In the genomic region with DNA sequence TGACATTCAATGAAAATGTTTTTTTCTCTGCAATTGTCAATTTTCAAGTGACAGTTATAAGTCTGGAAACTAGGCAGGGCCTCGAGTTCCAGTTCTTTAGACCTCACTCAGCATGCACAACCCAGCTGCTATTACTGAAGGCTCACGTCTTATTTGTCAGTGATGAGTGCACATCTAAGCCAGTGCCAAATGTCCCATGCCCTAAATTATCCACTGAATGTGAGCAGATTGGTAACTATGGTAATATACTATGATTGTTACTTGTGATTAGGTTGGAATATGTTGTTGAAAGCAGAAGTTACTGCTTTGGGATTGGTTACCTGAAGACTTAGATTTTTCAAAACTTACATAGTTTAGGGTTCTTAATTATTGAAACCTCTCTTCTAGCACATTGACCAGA, we compare ENCODE assay signal across 23 mouse cellular contexts.
DNase-seq lines count a peak whose midpoint lies in the region; ATAC-seq and TF ChIP-seq lines count a peak whose summit lies in the region.
"Had no signal": no experiment of that assay in that cellular context is flagged by ENCODE, and none has a peak within 500 bp of the region (broad histone marks: within the 10 kb centered on the region; RNA-seq: fewer than 3 reads in every experiment).

No protein-coding gene starts in this region.

- no peaks in the 10 kb centered on the region; the same call in 1 of the 2 replicates for H3K4me1 ChIP-seq in embryonic fibroblast, embryonic 13.5 days (ENCODE audit: control insufficient read depth, insufficient read depth, low read length)
- H3K4me1 ChIP-seq in hindbrain, embryonic 16.5 days (ENCODE audit: control insufficient read depth, insufficient read depth, low read depth, low read length): no peaks in the 10 kb centered on the region
- H3K4me1 ChIP-seq: embryonic facial prominence, embryonic 10.5 days; embryonic facial prominence, embryonic 12.5 days; forebrain, embryonic 10.5 days; forebrain, embryonic 12.5 days had no signal

- 62% methylated on average over 2 of the region's 2 CpGs for WGBS in hindbrain, embryonic 16.5 days

- peak overlapping the region; percentile 67 for H3K27ac ChIP-seq in embryonic fibroblast, embryonic 13.5 days (ENCODE audit: insufficient read depth, low read length)
- no peak overlapping the region for H3K27ac ChIP-seq in hindbrain, embryonic 16.5 days (ENCODE audit: low read depth, low read length)
- H3K27ac ChIP-seq: embryonic facial prominence, embryonic 10.5 days; embryonic facial prominence, embryonic 12.5 days; forebrain, embryonic 10.5 days; forebrain, embryonic 12.5 days had no signal

- H3K9ac ChIP-seq in hindbrain, embryonic 16.5 days (ENCODE audit: low read depth, low read length): no peak overlapping the region
- H3K9ac ChIP-seq: embryonic facial prominence, embryonic 12.5 days; forebrain, embryonic 12.5 days had no signal

- H3K9me3 ChIP-seq in hindbrain, embryonic 16.5 days (ENCODE audit: control insufficient read depth, low read length): no peaks in the 10 kb centered on the region
- H3K9me3 ChIP-seq: embryonic facial prominence, embryonic 10.5 days; embryonic facial prominence, embryonic 12.5 days; forebrain, embryonic 10.5 days; forebrain, embryonic 12.5 days had no signal

- H3K4me3 ChIP-seq in embryonic fibroblast, embryonic 13.5 days (ENCODE audit: insufficient read depth, low read length): no peak overlapping the region
- H3K4me3 ChIP-seq in hindbrain, embryonic 16.5 days (ENCODE audit: low read length): no peak overlapping the region
- H3K4me3 ChIP-seq: embryonic facial prominence, embryonic 10.5 days; embryonic facial prominence, embryonic 12.5 days; erythroblast, embryonic 14.5 days; forebrain, embryonic 10.5 days; forebrain, embryonic 12.5 days had no signal

- H3K4me2 ChIP-seq in hindbrain, embryonic 16.5 days (ENCODE audit: low read length): no peak overlapping the region
- H3K4me2 ChIP-seq: embryonic facial prominence, embryonic 12.5 days; forebrain, embryonic 12.5 days had no signal

- no peak for ATAC-seq in hindbrain, embryonic 16.5 days
- ATAC-seq: activated CD4-positive, CD25-positive, alpha-beta regulatory T cell, adult 4 months; CD4-positive, CD25-positive, alpha-beta regulatory T cell, adult 4 months; forebrain, embryonic 14.5 days; forebrain, embryonic 16.5 days had no signal

- TF ChIP-seq CTCF in embryonic fibroblast, embryonic 13.5 days (IDR thresholded peaks at IDR 0.05; ENCODE audit: borderline replicate concordance, insufficient read depth, low read length): no peak

- H3K27me3 ChIP-seq in hindbrain, embryonic 16.5 days (replicated peaks; ENCODE audit: control insufficient read depth, insufficient read depth, low read length): no peaks in the 10 kb centered on the region
- H3K27me3 ChIP-seq: CH12.LX; embryonic facial prominence, embryonic 12.5 days; forebrain, embryonic 12.5 days; Patski had no signal

- no peak for TF ChIP-seq POLR2A in embryonic fibroblast, embryonic 13.5 days (IDR thresholded peaks at IDR 0.05; ENCODE audit: low read depth, low read length)

- no peaks in the 10 kb centered on the region for H3K36me3 ChIP-seq in hindbrain, embryonic 16.5 days (ENCODE audit: control insufficient read depth, insufficient read depth, low read length)
- H3K36me3 ChIP-seq: embryonic facial prominence, embryonic 10.5 days; embryonic facial prominence, embryonic 12.5 days; forebrain, embryonic 10.5 days; forebrain, embryonic 12.5 days; G1E had no signal

- DNase-seq in Muller cell, postnatal 12 days (ENCODE audit: inconsistent ontology term): peak; percentile 70
- DNase-seq in adipocyte (ENCODE audit: low spot score): peak; percentile 16
- DNase-seq in heart, adult 18-20 months: no peak
- no peak for DNase-seq in left cerebral cortex, adult 18-20 months (ENCODE audit: low spot score in 2 of 2)
- DNase-seq: B cell, adult 2 months; cerebellum, adult 18-20 months; cerebellum, adult 8-10 months; cerebellum, postnatal 10 days; cerebellum, postnatal 25 days had no signal

Comparison
In these comparisons a context has a peak if more than half of its experiments do, and no peak if none do; other contexts are left out.
1. DNase-seq: peak in Muller cell, postnatal 12 days (single experiment) and adipocyte (single experiment); none in heart, adult 18-20 months (0 of 2) and left cerebral cortex, adult 18-20 months (0 of 2).